Mouse (Mus musculus) forebrain, embryonic 10.5 days (tissue): ENCODE data around the gene Itga8. TPM values are rescaled to one million over a fixed set of nuclear protein-coding genes. Genes with fewer than 3 reads are reported as not detected.

ENCODE experiments used
- DNase-seq: peaks from one replicate; pipeline ENCODE4 v3.0.0-alpha.2; 2017; ENCODE audit warnings: low spot score; ENCODE audit errors: extremely low spot score
- H3K27ac ChIP-seq: fragments of 300-500 bp; sonication (generic); 2 replicates; pipeline ENCODE4 v1.5.1; 2016; ENCODE audit warnings: mild to moderate bottlenecking
- H3K27me3 ChIP-seq: fragments of 300-500 bp; sonication (generic); 2 replicates; pipeline ENCODE4 v1.6.1; 2016; ENCODE audit warnings: mild to moderate bottlenecking; ENCODE audit not compliant: poor library complexity, severe bottlenecking
- H3K36me3 ChIP-seq: fragments of 300-500 bp; sonication (generic); replicated peaks from 2 replicates; pipeline ENCODE4 v1.6.1; 2016; ENCODE audit warnings: mild to moderate bottlenecking, moderate library complexity
- H3K4me1 ChIP-seq: fragments of 300-500 bp; sonication (generic); 2 replicates; pipeline ENCODE4 v1.6.1; 2016
- H3K4me3 ChIP-seq: fragments of 300-500 bp; sonication (generic); 2 replicates; pipeline ENCODE4 v1.5.1; 2016; ENCODE audit warnings: mild to moderate bottlenecking, moderate library complexity
- H3K9me3 ChIP-seq: fragments of 300-500 bp; sonication (generic); 2 replicates; pipeline ENCODE4 v1.6.1; 2016; ENCODE audit warnings: mild to moderate bottlenecking, moderate library complexity
- WGBS: fragments of 180-500 bp; shearing (Covaris S2); methylation state at CpG from one replicate; pipeline ENCODE4 v1.1.7; 2016; 5-methylcytosine and 5-hydroxymethylcytosine counted together
- polyA plus RNA-seq: library from polyadenylated mRNA; unstranded; fragments of >200 nt; fragmentation: Nextera tagmentation; extraction: Ambion mirVana; gene quantifications from 2 replicates; pipeline ENCODE4 v1.2.1, GENCODE M21; 2016

Gene Itga8
- polyA plus RNA-seq, 1 experiment from 2014 or later: 8.2 TPM

DNA sequence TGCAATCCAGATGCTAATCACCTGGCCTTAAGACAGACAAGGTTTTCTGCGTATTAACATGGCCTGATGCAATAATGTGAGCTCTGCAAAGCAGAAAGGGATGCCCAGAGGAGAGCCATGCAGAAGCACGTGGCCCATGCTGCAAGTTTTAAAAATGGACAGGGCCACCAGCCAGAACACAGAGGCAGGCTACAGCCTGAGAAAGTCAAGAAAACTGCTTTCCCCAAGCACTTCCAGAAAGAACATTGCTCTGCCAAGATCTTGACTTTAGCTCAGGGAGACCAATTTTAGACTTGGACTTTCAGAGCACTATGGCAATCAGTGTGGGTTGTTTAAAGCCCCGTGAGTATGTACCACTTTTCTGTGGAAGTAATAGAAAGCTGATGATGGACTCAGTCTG is 11.5 kb downstream of the Itga8 start:
- Histone ChIP-seq H3K9me3 (no peaks in the 10 kb centered on the region), H3K36me3 (no peaks in the 10 kb centered on the region), H3K4me3 (no peak overlapping the region), H3K4me1 (no peaks in the 10 kb centered on the region), H3K27ac (no peak overlapping the region), H3K27me3 (no peaks in the 10 kb centered on the region)
- DNase-seq: no peak
- 86% methylated on average over 3 of the region's 3 CpGs for WGBS

DNA sequence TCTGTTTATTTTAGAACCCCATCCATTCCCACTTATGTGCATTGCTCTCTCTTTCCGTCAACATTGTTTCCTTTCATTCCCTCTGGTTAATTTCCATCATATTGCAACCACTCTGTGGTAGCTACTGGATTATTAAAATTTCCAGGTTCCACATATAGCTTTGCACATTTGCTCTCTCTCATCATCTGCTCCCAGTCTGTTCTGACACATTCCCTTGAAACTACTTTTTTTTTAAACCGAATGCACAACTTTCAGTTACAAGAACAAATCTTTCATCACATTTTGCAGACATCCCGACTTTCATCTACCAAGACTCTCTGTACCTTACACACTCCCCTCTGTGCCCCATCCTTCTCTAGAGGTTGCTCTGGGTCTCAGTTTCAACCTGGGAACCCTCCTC is 13.9 kb downstream of the Itga8 start:
- no peak for DNase-seq
- WGBS: 96% methylated on average over 3 of the region's 3 CpGs
- no peaks in the 10 kb centered on the region for H3K9me3 ChIP-seq
- H3K4me1 ChIP-seq: no peaks in the 10 kb centered on the region
- H3K4me3 ChIP-seq: no peak overlapping the region
- H3K27ac ChIP-seq: no peak overlapping the region
- H3K36me3 ChIP-seq: no peaks in the 10 kb centered on the region
- no peaks in the 10 kb centered on the region for H3K27me3 ChIP-seq

DNA sequence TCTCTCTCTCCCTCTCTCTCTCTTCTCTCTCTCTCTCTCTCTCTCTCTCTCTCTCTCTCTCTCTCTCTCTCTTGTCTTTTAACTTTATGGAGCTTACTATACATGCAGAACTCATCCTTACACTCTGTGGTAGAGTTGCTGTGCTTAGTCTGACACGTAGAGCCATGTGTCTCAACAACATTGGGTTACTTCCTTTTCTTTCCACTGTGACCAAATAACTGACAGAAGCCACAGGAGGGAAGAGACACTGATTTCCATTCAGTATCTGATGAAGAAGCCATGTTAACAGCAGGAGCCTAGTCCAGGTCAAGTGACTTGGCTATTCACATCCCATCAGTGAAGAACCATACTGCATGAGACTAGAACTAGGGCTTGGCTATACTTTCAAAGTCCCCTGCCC is 21.1 kb downstream of the Itga8 start:
- no peaks in the 10 kb centered on the region for H3K9me3 ChIP-seq
- WGBS: 77% methylated on average over 1 of the region's 1 CpGs

DNA sequence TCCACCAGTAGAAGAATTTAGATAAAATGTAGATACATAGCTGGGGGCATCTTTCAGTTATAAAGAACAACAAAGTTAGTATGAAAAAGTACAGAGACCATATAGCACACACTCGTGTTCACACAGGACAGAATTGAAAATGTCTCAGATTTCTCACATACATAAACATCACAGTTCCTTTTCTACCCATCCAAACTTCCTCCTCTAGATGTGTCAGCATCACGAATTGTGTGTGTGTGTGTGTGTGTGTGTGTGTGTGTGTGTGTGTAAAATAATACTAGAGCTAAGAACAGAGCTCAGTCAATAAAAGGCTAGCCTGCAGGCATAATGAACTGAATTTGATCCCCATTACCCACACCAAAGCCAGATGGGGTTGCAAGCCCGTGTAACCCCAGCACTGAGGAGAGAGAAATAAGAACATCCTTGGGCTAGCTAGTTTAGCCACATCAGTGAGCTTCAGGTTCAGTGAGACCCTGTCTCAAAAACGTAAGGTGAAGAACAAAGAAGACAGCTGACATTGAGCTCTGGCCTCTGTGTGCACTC is 22.6 kb downstream of the Itga8 start:
- 64% methylated on average over 4 of the region's 4 CpGs for WGBS
- DNase-seq: no peak
- Histone ChIP-seq H3K27ac (no peak overlapping the region), H3K4me3 (no peak overlapping the region), H3K4me1 (no peaks in the 10 kb centered on the region), H3K36me3 (no peaks in the 10 kb centered on the region), H3K9me3 (no peaks in the 10 kb centered on the region), H3K27me3 (no peaks in the 10 kb centered on the region)

More for the DNA sequence above, 21.1 kb downstream of the Itga8 start:
- no peak for DNase-seq
- Histone ChIP-seq H3K4me3 (no peak overlapping the region), H3K27ac (no peak overlapping the region), H3K4me1 (no peaks in the 10 kb centered on the region), H3K27me3 (no peaks in the 10 kb centered on the region), H3K36me3 (no peaks in the 10 kb centered on the region)

DNA sequence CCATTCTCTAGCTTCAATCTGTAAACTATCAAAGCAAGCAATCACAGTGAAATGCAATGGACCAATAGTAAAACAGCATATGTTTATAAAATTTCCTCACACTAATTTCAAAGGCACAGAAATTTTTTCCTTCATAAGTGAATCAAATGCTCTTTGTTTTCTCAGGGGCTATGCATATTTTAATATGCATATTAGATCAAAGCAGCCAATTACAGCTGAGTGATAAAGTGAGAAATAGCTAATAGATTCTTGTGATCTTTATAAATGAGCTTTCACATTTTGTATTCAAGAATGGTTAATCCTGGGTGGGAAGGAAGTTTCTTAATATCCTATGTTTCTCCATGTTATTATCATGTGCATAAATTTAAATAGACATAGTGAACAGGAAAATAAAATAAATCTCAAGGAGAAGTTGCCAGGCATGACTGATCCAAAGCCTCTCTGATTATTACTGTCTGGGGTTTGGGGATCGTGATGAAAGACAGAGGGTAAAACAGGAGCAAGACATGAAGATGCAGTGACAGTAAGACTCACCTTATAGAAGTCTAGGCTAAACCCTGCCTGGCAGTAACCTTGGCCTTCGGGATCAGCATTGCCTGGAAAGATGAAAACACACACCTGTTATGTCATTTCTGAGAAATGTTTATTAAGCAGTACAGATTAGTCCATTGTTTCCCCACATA is 44.9 kb downstream of the Itga8 start:
- H3K4me3 ChIP-seq: no peak overlapping the region
- no peaks in the 10 kb centered on the region for H3K27me3 ChIP-seq
- 91% methylated on average over 2 of the region's 2 CpGs for WGBS
- H3K27ac ChIP-seq: no peak overlapping the region
- no peak for DNase-seq
- no peaks in the 10 kb centered on the region for H3K4me1 ChIP-seq
- no peaks in the 10 kb centered on the region for H3K36me3 ChIP-seq
- no peaks in the 10 kb centered on the region for H3K9me3 ChIP-seq

DNA sequence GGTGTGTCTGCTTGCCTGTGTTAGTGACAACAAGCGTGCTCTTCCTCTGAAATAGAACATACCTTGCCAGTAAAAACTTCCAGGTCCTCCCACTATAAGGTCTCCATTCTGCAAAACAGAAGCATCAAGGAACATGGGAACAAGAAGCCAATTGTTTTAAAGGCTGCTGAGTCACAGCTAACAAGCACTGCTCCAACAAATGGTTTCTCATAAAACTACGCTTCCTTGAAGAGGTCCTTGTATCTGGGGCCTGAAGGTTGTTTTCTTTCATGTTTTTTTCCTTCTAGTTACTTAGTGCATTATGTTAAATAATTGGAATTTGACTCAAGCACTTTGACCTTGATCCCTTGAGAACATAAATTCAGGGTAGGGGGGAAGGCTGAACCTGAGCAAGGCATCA is 45.8 kb downstream of the Itga8 start:
- H3K4me3 ChIP-seq: no peak overlapping the region
- H3K27me3 ChIP-seq: no peaks in the 10 kb centered on the region
- no peaks in the 10 kb centered on the region for H3K36me3 ChIP-seq
- no peak overlapping the region for H3K27ac ChIP-seq
- H3K9me3 ChIP-seq: no peaks in the 10 kb centered on the region
- no peak for DNase-seq
- no peaks in the 10 kb centered on the region for H3K4me1 ChIP-seq
- 79% methylated on average over 2 of the region's 2 CpGs for WGBS

DNA sequence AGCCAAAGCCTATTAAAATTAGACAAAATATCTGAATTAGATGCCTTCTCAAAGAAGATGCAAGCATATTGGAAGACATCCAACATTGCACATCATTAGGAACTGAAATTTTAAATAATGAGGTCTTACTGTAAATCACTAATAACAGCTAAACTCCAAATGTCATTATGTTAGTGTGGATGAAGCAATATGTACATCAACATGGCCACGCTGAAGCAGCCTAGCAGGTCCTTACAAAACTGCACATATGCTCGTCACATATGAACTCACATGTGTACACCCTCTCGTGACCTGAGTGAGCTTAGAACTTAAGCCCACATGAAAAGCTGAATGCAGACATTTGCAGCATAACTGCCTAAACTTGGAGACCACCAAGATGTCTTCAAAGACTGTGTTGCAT is 66.4 kb downstream of the Itga8 start:
- Histone ChIP-seq H3K36me3 (no peaks in the 10 kb centered on the region), H3K9me3 (no peaks in the 10 kb centered on the region), H3K27ac (no peak overlapping the region), H3K4me1 (no peaks in the 10 kb centered on the region), H3K4me3 (no peak overlapping the region), H3K27me3 (no peaks in the 10 kb centered on the region)
- WGBS: 93% methylated on average over 3 of the region's 3 CpGs
- no peak for DNase-seq

DNA sequence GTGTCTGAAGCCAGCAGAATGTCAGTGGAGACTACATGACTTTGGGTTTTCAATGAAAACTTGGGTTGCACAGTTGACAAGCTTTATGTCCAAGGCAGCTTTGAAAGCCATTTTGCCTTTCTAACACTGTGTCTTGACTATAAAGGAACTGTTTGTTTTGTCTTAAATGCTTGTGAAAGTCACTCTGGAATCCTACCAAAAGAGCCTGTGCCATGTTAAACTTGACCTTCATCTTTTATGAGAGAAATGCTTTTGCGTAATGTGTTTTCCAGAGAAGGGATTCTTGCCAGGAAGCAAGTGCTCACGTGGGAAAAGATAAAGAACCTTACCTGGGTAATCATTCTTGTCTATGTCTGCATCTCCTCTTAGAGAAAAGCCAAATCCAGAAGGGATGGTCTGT is 72.0 kb downstream of the Itga8 start:
- Histone ChIP-seq H3K27me3 (no peaks in the 10 kb centered on the region), H3K36me3 (no peaks in the 10 kb centered on the region), H3K4me1 (peaks cover 4% of the 10 kb centered on the region; the same call in 1 of the 2 replicates), H3K4me3 (no peak overlapping the region), H3K27ac (no peak overlapping the region), H3K9me3 (no peaks in the 10 kb centered on the region)
- WGBS: 95% methylated on average over 2 of the region's 2 CpGs
- DNase-seq: no peak

DNA sequence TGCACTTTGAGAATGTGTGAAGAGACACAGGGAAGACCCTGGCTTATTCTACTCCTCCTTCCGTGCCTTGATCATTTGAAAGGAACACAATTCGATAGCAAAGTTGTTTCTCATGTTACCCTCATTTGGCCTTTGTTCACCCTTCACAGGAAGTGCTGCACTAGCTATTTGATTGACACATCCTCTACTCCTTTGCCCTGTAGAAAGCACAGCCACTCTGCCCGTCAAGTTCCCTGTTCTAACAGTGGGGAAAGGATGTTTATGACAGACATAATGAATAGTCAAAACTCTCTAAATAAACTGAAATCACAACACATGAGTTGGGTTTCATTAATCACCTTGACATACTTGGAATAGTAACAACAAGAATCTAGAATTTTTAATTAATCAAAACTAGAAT is 73.4 kb downstream of the Itga8 start:
- H3K4me1 ChIP-seq: peaks cover 4% of the 10 kb centered on the region; the same call in 1 of the 2 replicates
- H3K4me3 ChIP-seq: no peak overlapping the region
- H3K27ac ChIP-seq: no peak overlapping the region
- no peaks in the 10 kb centered on the region for H3K36me3 ChIP-seq
- WGBS: 71% methylated on average over 3 of the region's 3 CpGs
- no peaks in the 10 kb centered on the region for H3K27me3 ChIP-seq
- H3K9me3 ChIP-seq: no peaks in the 10 kb centered on the region
- DNase-seq: no peak

DNA sequence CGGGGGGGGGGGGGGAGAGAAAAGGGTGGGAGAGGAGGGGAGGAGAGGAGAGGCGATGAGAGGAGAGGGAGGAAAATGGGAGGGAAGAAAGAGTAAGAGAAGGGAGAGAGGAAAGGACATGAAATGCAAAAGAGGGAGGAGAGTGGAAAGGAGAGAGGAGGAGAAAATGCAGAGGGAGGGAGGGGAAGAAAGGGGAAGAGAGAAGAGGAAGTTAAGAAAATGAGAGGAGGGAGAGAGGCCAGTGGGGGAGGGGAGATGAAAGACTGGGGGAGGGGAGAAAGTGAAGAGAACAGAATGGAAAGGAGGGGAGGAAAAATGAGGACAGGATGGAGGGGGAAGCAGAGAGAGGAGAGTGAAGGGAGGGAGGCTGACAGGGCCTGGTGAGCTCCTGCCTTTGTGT is 74.5 kb downstream of the Itga8 start:
- H3K4me1 ChIP-seq: peaks cover 4% of the 10 kb centered on the region; the same call in 1 of the 2 replicates
- no peak overlapping the region for H3K4me3 ChIP-seq
- DNase-seq: no peak
- no peaks in the 10 kb centered on the region for H3K9me3 ChIP-seq
- no peaks in the 10 kb centered on the region for H3K36me3 ChIP-seq
- no peaks in the 10 kb centered on the region for H3K27me3 ChIP-seq
- H3K27ac ChIP-seq: no peak overlapping the region
- 47% methylated on average over 2 of the region's 2 CpGs for whole genome bisulfite sequencing

DNA sequence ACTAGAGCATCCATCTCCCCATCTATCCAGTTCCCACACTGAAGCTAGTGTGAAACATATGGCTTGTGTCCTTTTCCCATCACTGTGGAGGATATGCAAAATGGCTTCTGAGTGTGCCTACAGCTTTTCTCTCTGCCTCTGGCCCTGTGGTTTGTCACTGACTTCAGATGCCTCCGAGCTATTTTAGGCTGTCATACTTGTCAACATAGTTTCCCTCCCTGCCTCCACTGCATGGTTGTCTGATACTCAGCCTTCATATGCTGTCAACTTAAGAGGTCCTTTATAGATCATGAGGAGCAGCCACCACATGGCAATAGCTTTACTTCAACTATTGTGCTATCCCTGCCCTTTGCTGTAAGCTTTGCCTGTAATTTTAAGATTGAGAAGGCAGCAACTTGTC is 75.4 kb downstream of the Itga8 start:
- 89% methylated on average over 1 of the region's 1 CpGs for WGBS
- no peaks in the 10 kb centered on the region for H3K27me3 ChIP-seq
- no peaks in the 10 kb centered on the region for H3K36me3 ChIP-seq
- H3K9me3 ChIP-seq: no peaks in the 10 kb centered on the region
- DNase-seq: no peak
- H3K4me3 ChIP-seq: no peak overlapping the region
- H3K4me1 ChIP-seq: peaks cover 4% of the 10 kb centered on the region; the same call in 1 of the 2 replicates
- no peak overlapping the region for H3K27ac ChIP-seq

DNA sequence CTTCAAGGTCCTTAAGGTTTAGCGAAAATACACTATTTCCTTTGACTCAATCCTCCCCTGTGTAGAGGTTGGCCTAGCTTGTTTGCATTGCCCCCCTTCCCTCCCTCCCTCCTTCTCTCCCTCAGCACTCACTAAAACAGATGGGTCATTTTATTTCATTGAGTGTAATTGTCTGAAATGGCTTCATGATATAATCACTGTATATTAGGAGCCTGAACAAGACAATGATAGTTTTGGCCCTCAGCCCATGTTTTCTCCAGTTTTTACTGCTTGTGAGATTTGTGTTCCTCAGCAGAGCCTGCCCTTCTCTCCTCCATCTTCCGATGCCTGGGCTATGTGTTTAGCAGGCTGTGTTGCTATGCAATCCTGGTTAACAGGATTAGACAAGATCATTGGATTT is 80.1 kb downstream of the Itga8 start:
- Histone ChIP-seq H3K4me3 (no peak overlapping the region), H3K27ac (no peak overlapping the region), H3K9me3 (no peaks in the 10 kb centered on the region), H3K27me3 (no peaks in the 10 kb centered on the region), H3K36me3 (no peaks in the 10 kb centered on the region), H3K4me1 (no peaks in the 10 kb centered on the region)
- no peak for DNase-seq
- 89% methylated on average over 2 of the region's 2 CpGs for WGBS

DNA sequence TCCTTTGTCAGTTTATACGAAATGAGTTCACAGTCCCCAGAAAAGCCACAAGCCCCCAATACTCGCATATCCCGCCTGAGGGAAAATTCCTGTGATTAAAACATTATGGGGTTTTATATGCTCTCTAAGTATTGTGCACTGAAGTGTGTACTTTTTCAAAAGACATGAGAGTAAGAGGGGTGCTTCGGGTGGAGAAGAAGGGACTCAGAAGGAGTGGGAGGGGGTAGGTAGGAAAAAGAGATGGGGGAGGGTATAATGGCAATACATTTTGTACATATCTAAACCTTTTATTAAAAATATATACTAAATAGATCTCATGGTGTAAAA is 88.3 kb downstream of the Itga8 start:
- no peaks in the 10 kb centered on the region for H3K36me3 ChIP-seq
- no peaks in the 10 kb centered on the region for H3K9me3 ChIP-seq
- 79% methylated on average over 4 of the region's 4 CpGs for WGBS
- no peaks in the 10 kb centered on the region for H3K27me3 ChIP-seq
- H3K4me1 ChIP-seq: peaks cover 8% of the 10 kb centered on the region
- H3K4me3 ChIP-seq: no peak overlapping the region
- no peak overlapping the region for H3K27ac ChIP-seq
- no peak for DNase-seq
